Mouse (Mus musculus) MEL (cell line): Measurements from ENCODE around the gene G0s2. TPM values are rescaled to one million over a fixed set of nuclear protein-coding genes. Genes with fewer than 3 reads are reported as not detected.

Experiments used
- DNase-seq: peaks from one replicate; pipeline ENCODE4 v3.0.0; 2011; ENCODE audit warnings: low read depth, low spot score
- H3K27ac ChIP-seq: 2 replicates; pipeline ENCODE4 v1.5.1; 2012; ENCODE audit warnings: low read depth, mild to moderate bottlenecking, control low read depth, low read length, moderate library complexity; ENCODE audit not compliant: control insufficient read depth
- H3K27me3 ChIP-seq, 2 experiments: fragments of 150-350 bp in 1 of 2; sonication (generic) in 1 of 2; 2 replicates each; pipeline ENCODE4 v1.6.1; 2012; ENCODE audit warnings: low read length in 2 of 2, mild to moderate bottlenecking in 2 of 2, improper control_type of control experiment in 1 of 2, moderate library complexity in 1 of 2; ENCODE audit not compliant: insufficient read depth in 2 of 2, control insufficient read depth in 1 of 2
- H3K36me3 ChIP-seq, 2 experiments: 2 replicates each; pipeline ENCODE4 v1.6.1; 2012 to 2014; ENCODE audit warnings: low read length in 2 of 2, improper control_type of control experiment in 1 of 2, inconsistent platforms in 1 of 2, mild to moderate bottlenecking in 1 of 2; ENCODE audit not compliant: insufficient read depth in 2 of 2, control insufficient read depth in 1 of 2
- H3K4me1 ChIP-seq, 2 experiments: fragments of 150-350 bp in 1 of 2; sonication (generic) in 1 of 2; 2 replicates each; pipeline ENCODE4 v1.6.1; 2012; ENCODE audit warnings: low read length in 2 of 2, improper control_type of control experiment in 1 of 2, mild to moderate bottlenecking in 1 of 2; ENCODE audit not compliant: insufficient read depth in 2 of 2, control insufficient read depth in 1 of 2
- H3K4me3 ChIP-seq, 2 experiments: fragments of 150-350 bp in 1 of 2; sonication (generic) in 1 of 2; 2 replicates each; pipeline ENCODE4 v1.5.1; 2012; ENCODE audit warnings: low read depth in 2 of 2, low read length in 2 of 2, mild to moderate bottlenecking in 2 of 2, moderate library complexity in 2 of 2, control low read depth in 1 of 2, improper control_type of control experiment in 1 of 2; ENCODE audit not compliant: control insufficient read depth in 1 of 2, insufficient read depth in 1 of 2
- H3K79me2 ChIP-seq: 2 replicates; pipeline ENCODE4 v1.6.1; 2012; ENCODE audit warnings: mild to moderate bottlenecking, low read length, moderate library complexity; ENCODE audit not compliant: control insufficient read depth, poor library complexity, insufficient read depth
- H3K9ac ChIP-seq: 2 replicates; pipeline ENCODE4 v1.6.1; 2012; ENCODE audit warnings: low read depth, mild to moderate bottlenecking, control low read depth, low read length, moderate library complexity; ENCODE audit not compliant: control insufficient read depth, poor library complexity, severe bottlenecking
- H3K9me3 ChIP-seq: fragments of 150-350 bp; sonication (generic); replicated peaks from 2 replicates; pipeline ENCODE4 v1.6.1; 2012; ENCODE audit warnings: mild to moderate bottlenecking, low read length, improper control_type of control experiment, moderate library complexity; ENCODE audit not compliant: insufficient read depth
- CHD1 ChIP-seq: IDR thresholded peaks from 2 replicates; pipeline ENCODE4 v1.6.1; 2012; ENCODE audit warnings: low read depth, mild to moderate bottlenecking, inconsistent platforms, low read length, improper control_type of control experiment
- CHD2 ChIP-seq: IDR thresholded peaks from 2 replicates; pipeline ENCODE4 v1.6.1; 2011; ENCODE audit warnings: low read length, improper control_type of control experiment
- CTCF ChIP-seq, 3 experiments: IDR thresholded peaks in 2 of 3; conservative IDR thresholded peaks in 1 of 3; 2 replicates each; pipeline ENCODE4 v1.5.1; 2011 to 2012; ENCODE audit warnings: low read length in 3 of 3, low read depth in 2 of 3, mild to moderate bottlenecking in 2 of 3, improper control_type of control experiment in 1 of 3, inconsistent platforms in 1 of 3, mixed read lengths in 1 of 3, moderate library complexity in 1 of 3; ENCODE audit not compliant: control insufficient read depth in 1 of 3, insufficient read depth in 1 of 3, poor library complexity in 1 of 3, severe bottlenecking in 1 of 3
- ELF1 ChIP-seq: IDR thresholded peaks from 2 replicates; pipeline ENCODE4 v1.6.1; 2014; ENCODE audit warnings: low read depth, mild to moderate bottlenecking, inconsistent platforms, low read length, improper control_type of control experiment, moderate library complexity
- EP300 ChIP-seq, 2 experiments: IDR thresholded peaks; 2 replicates each; pipeline ENCODE4 v1.6.1; 2011; ENCODE audit warnings: improper control_type of control experiment in 2 of 2, low read length in 2 of 2, low read depth in 1 of 2, mild to moderate bottlenecking in 1 of 2
- ETS1 ChIP-seq: IDR thresholded peaks from 2 replicates; pipeline ENCODE4 v1.6.1; 2012; ENCODE audit warnings: low read depth, mild to moderate bottlenecking, inconsistent platforms, low read length, improper control_type of control experiment, moderate library complexity
- GABPA ChIP-seq: IDR thresholded peaks from 2 replicates; pipeline ENCODE4 v1.6.1; 2012; ENCODE audit warnings: low read depth, mild to moderate bottlenecking, inconsistent platforms, low read length, improper control_type of control experiment, moderate library complexity
- HCFC1 ChIP-seq: IDR thresholded peaks from 2 replicates; pipeline ENCODE4 v1.6.1; 2012; ENCODE audit warnings: low read depth, mild to moderate bottlenecking, inconsistent platforms, low read length, improper control_type of control experiment, moderate library complexity
- JUND ChIP-seq: IDR thresholded peaks from 2 replicates; pipeline ENCODE4 v1.6.1; 2011; ENCODE audit warnings: low read depth, mild to moderate bottlenecking, improper control_type of control experiment, low read length
- KAT2A ChIP-seq: conservative IDR thresholded peaks from 2 replicates; pipeline ENCODE4 v1.6.1; 2012; ENCODE audit warnings: low read depth, low read length, improper control_type of control experiment, inconsistent platforms
- MAFK ChIP-seq: IDR thresholded peaks from 2 replicates; pipeline ENCODE4 v1.6.1; 2011; ENCODE audit warnings: low read depth, mild to moderate bottlenecking, low read length, improper control_type of control experiment, borderline replicate concordance
- MAX ChIP-seq: IDR thresholded peaks from 2 replicates; pipeline ENCODE4 v1.6.1; 2011; ENCODE audit warnings: low read length, improper control_type of control experiment
- MAZ ChIP-seq: IDR thresholded peaks from 2 replicates; pipeline ENCODE4 v1.6.1; 2012; ENCODE audit warnings: low read depth, mild to moderate bottlenecking, inconsistent platforms, low read length, improper control_type of control experiment
- MEF2A ChIP-seq: IDR thresholded peaks from 2 replicates; pipeline ENCODE4 v1.6.1; 2014; ENCODE audit warnings: low read depth, mild to moderate bottlenecking, inconsistent platforms, low read length, improper control_type of control experiment; ENCODE audit not compliant: poor library complexity, insufficient replicate concordance, severe bottlenecking; ENCODE audit errors: extremely low read depth
- MXI1 ChIP-seq: IDR thresholded peaks from 2 replicates; pipeline ENCODE4 v1.6.1; 2011; ENCODE audit warnings: mild to moderate bottlenecking, low read depth, low read length, improper control_type of control experiment
- MYB ChIP-seq: IDR thresholded peaks from 2 replicates; pipeline ENCODE4 v1.6.1; 2011; ENCODE audit warnings: mild to moderate bottlenecking, low read depth, low read length, improper control_type of control experiment
- MYC ChIP-seq: IDR thresholded peaks from 2 replicates; pipeline ENCODE4 v1.6.1; 2011; ENCODE audit warnings: low read depth, mild to moderate bottlenecking, low read length, improper control_type of control experiment, moderate library complexity
- NELFE ChIP-seq: IDR thresholded peaks from 2 replicates; pipeline ENCODE4 v1.6.1; 2011; ENCODE audit warnings: low read depth, low read length, improper control_type of control experiment
- POLR2AphosphoS2 ChIP-seq: IDR thresholded peaks from 2 replicates; pipeline ENCODE4 v1.6.1; 2011; ENCODE audit warnings: low read length, improper control_type of control experiment
- POLR2AphosphoS5 ChIP-seq: IDR thresholded peaks from 2 replicates; pipeline ENCODE4 v1.6.1; 2012; ENCODE audit warnings: low read depth, borderline replicate concordance, mild to moderate bottlenecking, inconsistent platforms, low read length, moderate library complexity, mixed read lengths
- RAD21 ChIP-seq: IDR thresholded peaks from 2 replicates; pipeline ENCODE4 v1.6.1; 2011; ENCODE audit warnings: mild to moderate bottlenecking, low read depth, low read length, improper control_type of control experiment
- RCOR1 ChIP-seq: IDR thresholded peaks from 2 replicates; pipeline ENCODE4 v1.6.1; 2012; ENCODE audit warnings: low read depth, mild to moderate bottlenecking, inconsistent platforms, low read length, improper control_type of control experiment
- TBP ChIP-seq: IDR thresholded peaks from 2 replicates; pipeline ENCODE4 v1.8.0; 2011; ENCODE audit warnings: low read depth, low read length, improper control_type of control experiment
- UBTF ChIP-seq: IDR thresholded peaks from 2 replicates; pipeline ENCODE4 v1.6.1; 2012; ENCODE audit warnings: low read depth, mild to moderate bottlenecking, inconsistent platforms, low read length, improper control_type of control experiment, moderate library complexity, borderline replicate concordance; ENCODE audit not compliant: insufficient read depth
- USF1 ChIP-seq: IDR thresholded peaks from 2 replicates; pipeline ENCODE4 v1.6.1; 2014; ENCODE audit warnings: low read depth, mild to moderate bottlenecking, inconsistent platforms, low read length, improper control_type of control experiment, moderate library complexity
- ZKSCAN1 ChIP-seq: IDR thresholded peaks from 2 replicates; pipeline ENCODE4 v1.6.1; 2012; ENCODE audit warnings: low read depth, mild to moderate bottlenecking, inconsistent platforms, low read length, improper control_type of control experiment, moderate library complexity
- ZMIZ1 ChIP-seq: IDR thresholded peaks from 2 replicates; pipeline ENCODE4 v1.6.1; 2012; ENCODE audit warnings: low read depth, mild to moderate bottlenecking, inconsistent platforms, low read length, improper control_type of control experiment, moderate library complexity
- polyA plus RNA-seq, 2 experiments: library from polyadenylated mRNA; stranded (reverse) in 1 of 2; unstranded in 1 of 2; fragments of >175 nt in 1 of 2; fragments of >200 nt in 1 of 2; gene quantifications; 2 replicates each; pipeline versions ENCODE4 v1.2.1 to v1.2.4; 2012; ENCODE audit warnings: low replicate concordance in 2 of 2, low read depth in 1 of 2; ENCODE audit not compliant: insufficient read length in 2 of 2, insufficient read depth in 1 of 2, missing spikeins in 1 of 2
- total RNA-seq: library from RNA; depleted of rRNA; stranded (reverse); fragments of 300-350 nt; gene quantifications from 2 replicates; pipeline ENCODE4 v1.2.3, GENCODE M21; 2012

G0s2 gene
- total and polyA plus RNA-seq, 3 experiments, result not detected

DNA sequence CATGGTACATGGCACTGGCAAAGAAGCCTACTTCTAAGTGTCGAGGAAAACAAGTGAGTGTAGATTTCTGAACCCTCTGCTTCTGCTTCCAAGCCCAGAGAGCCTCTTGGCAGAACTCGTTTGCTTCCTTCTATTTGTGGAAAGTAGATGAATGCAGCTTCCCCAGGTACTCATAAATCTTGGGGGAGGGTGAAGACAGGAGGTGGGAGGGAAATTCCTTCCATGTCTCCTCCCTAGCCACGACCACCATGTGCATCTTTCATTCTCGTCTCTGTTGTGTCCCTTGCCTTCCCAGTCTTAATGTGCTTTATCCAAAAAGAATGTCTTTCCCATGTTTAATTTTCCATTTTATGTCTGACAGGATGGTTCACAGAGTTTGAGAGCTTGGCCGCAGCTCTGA, 20.4 kb downstream of the G0s2 start:
- DNase-seq, result no peak
- Histone ChIP-seq H3K79me2 (no peaks in the 10 kb centered on the region), H3K27me3 (no peaks in the 10 kb centered on the region; a peak in 1 of 4 replicates), H3K9ac (no peak overlapping the region), H3K4me3 (no peak overlapping the region), H3K27ac (no peak overlapping the region), H3K9me3 (no peaks in the 10 kb centered on the region), H3K4me1 (no peaks in the 10 kb centered on the region), H3K36me3 (no peaks in the 10 kb centered on the region)
- TF ChIP-seq HCFC1, result no peak
- TF ChIP-seq NELFE, result no peak
- TF ChIP-seq KAT2A, result no peak
- TF ChIP-seq MAFK, result no peak
- no peak for TF ChIP-seq MAZ
- no peak for TF ChIP-seq MXI1
- TF ChIP-seq MYC, result no peak
- no peak for TF ChIP-seq POLR2AphosphoS5
- no peak for TF ChIP-seq ZKSCAN1
- TF ChIP-seq MEF2A, result no peak
- no peak for TF ChIP-seq EP300 (IDR thresholded peaks at IDR 0.05; ENCODE audit: low read depth in 1 of 2, low read length in 2 of 2)
- no peak for TF ChIP-seq CHD2
- no peak for TF ChIP-seq JUND
- TF ChIP-seq USF1, result no peak
- no peak for TF ChIP-seq CTCF (IDR thresholded peaks at IDR 0.05 in 2 of 3, conservative IDR thresholded peaks at IDR 0.05 in 1 of 3; ENCODE audit: control insufficient read depth in 1 of 3, insufficient read depth in 1 of 3, low read depth in 2 of 3, low read length in 3 of 3, poor library complexity in 1 of 3, severe bottlenecking in 1 of 3)
- no peak for TF ChIP-seq RAD21
- TF ChIP-seq MAX, result no peak

DNA sequence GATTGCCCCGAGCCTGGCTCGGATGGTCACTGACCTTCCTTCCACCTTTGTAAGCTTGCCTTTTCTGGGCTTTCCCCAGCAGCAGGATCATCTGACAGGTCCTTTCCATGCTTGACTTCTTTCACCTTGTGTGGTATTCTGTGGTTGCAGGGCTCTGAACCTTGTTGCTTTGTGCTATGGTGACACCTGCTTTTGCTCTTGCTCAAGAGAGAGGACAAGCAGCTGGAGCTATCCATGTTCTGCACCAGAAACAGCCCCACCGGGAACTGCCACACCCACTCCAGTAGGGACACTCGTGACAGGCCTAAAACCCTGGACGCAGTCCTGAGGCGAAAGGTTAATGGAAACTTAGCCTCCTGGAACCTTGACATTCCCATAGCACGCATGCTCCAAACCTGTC, 21.6 kb downstream of the G0s2 start:
- Histone ChIP-seq H3K9ac (no peak overlapping the region), H3K4me1 (no peaks in the 10 kb centered on the region), H3K4me3 (no peak overlapping the region), H3K27ac (no peak overlapping the region), H3K79me2 (no peaks in the 10 kb centered on the region), H3K36me3 (no peaks in the 10 kb centered on the region), H3K27me3 (no peaks in the 10 kb centered on the region), H3K9me3 (no peaks in the 10 kb centered on the region)
- TF ChIP-seq CHD1 (no peak), POLR2AphosphoS2 (no peak), RCOR1 (no peak), ZMIZ1 (no peak), GABPA (no peak), CHD2 (no peak), UBTF (no peak), MYB (no peak), ELF1 (no peak), ETS1 (no peak), TBP (no peak)
- no peak for DNase-seq
